Mouse (Mus musculus): ENCODE data around the gene Taf6l. TPM values are rescaled to one million over a fixed set of nuclear protein-coding genes. Genes with fewer than 3 reads are reported as not detected.

The Taf6l gene
- polyA plus RNA-seq, 1 experiment from 2014 or later, result 32.6 TPM

DNA sequence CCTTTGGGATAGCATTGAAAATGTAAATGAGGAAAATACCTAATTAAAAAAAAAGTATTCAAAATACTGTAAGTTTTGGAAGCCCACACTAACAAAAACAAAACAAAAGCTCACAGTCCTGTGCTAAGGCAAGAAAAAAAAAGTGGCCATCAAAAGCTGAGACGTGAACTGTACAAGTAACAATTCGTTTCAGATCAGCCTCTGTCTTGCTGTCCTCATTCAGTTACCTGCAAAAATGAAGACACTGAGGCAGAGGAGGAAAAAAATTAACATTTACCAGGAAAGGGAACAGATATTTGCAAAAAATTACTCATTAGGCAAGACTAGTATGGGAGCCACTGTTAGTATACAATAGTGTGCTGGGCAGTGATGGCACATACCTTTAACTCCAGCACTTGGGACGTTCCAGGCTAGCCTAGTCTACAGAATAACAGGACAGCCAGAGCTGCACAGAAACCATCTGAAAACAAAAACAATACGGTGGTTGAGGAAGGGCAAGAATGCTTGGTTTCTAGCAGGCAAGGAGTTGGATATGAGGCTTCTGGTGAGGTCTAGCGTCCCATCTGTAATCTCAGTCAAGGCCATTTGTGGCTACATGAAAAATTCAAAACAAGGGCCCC is 58.6 kb downstream of the Taf6l start:
- Histone ChIP-seq H3K9me3 (no peaks in the 10 kb centered on the region), H3K4me2 (no peak overlapping the region), H3K9ac (no peak overlapping the region), H3K27me3 (replicated peaks) (no peaks in the 10 kb centered on the region), H3K4me3 (no peak overlapping the region), H3K27ac (no peak overlapping the region), H3K36me3 (replicated peaks) (peaks cover 8% of the 10 kb centered on the region), H3K4me1 (peaks cover 15% of the 10 kb centered on the region)
- 24% methylated on average over 5 of the region's 5 CpGs for WGBS
- ATAC-seq (replicated peaks), result no peak

DNA sequence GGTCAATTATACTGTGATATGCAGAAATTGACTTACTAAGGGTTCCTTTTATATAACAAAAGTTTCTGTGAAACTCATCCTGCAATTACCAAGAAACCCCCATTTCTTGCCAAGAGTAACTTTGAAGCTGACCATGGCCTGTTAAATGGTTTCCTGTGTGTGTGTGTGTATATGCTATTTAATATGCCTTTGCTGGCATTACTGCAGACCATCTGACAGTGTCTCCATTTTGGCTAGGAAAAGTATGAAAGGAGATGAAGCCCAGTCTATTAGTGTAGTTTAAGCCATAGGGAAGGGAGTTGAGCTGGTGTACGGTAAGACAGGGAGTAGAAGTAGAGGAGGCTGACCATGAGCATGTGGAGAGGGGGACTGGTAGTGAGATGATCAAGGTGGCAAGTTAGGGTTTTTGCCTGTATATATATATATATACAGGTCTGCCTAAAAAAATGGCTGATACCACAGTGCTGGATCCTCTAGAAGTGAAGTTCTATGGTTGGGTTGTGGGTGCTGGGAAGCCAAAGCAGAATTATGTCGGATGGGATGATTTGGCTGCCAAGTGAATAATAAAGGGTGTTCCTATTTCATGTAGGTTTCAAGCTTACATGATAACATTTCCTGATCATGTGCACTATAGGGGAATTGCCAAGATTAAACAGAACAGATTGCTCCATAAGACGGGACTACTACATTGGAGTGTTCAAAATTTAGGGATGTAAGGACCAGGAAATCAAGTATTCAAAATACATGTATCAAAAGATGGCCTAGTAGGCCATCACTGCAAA is 59.4 kb downstream of the Taf6l start:
- Histone ChIP-seq H3K9me3 (no peaks in the 10 kb centered on the region), H3K27me3 (replicated peaks) (no peaks in the 10 kb centered on the region), H3K36me3 (replicated peaks) (peaks cover 8% of the 10 kb centered on the region), H3K27ac (no peak overlapping the region), H3K9ac (no peak overlapping the region), H3K4me3 (no peak overlapping the region), H3K4me2 (no peak overlapping the region), H3K4me1 (peaks cover 23% of the 10 kb centered on the region)
- WGBS, result 21% methylated on average over 3 of the region's 3 CpGs
- ATAC-seq (replicated peaks), result no peak

DNA sequence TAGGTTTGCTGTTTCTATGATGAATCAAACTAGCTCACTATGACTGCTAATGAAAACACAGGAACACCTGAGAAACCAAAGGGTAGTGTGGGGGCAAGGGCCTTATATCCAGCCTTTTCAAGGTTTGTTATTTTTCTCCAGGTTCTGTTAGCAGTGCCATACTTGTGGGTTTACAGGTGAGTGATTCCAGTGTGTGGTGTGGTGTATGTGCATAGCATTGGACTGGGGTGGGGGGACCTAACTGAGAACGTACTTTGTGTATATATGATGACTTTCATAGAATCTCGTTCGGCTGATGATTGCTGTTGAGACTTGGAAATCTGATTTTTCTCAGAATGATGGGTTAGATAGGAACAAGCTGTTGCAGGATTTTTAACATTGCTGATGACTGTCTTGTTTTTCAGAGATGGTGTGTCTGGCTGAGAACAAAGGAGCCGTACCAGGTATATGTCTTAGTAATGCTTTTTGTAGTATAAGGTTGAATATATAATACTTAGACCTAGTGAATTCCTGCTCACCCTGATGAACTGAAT is 61.1 kb downstream of the Taf6l start:
- no peak for ATAC-seq (replicated peaks)
- no peak overlapping the region for H3K27ac ChIP-seq
- WGBS, result 59% methylated on average over 4 of the region's 4 CpGs

More for the DNA sequence above, 61.1 kb downstream of the Taf6l start:
- Histone ChIP-seq H3K9ac (peak overlapping the region; percentile 91; the same call in 1 of the 2 replicates), H3K27me3 (replicated peaks) (no peaks in the 10 kb centered on the region), H3K4me2 (peak overlapping the region; percentile 69; the same call in 1 of the 2 replicates), H3K4me3 (peak overlapping the region; percentile 82; the same call in 1 of the 2 replicates), H3K36me3 (replicated peaks) (peaks cover 8% of the 10 kb centered on the region), H3K9me3 (no peaks in the 10 kb centered on the region), H3K4me1 (peaks cover 32% of the 10 kb centered on the region)

Small RNAs within 50 kb of the gene (microRNA-seq; reads per million reads assigned to microRNA genes)
- not detected for gene Mir6992

Other genes with a start within 250 kb of the Taf6l start
- gene Slc22a8, start 195.2 kb downstream of the Taf6l start, polyA plus RNA-seq (2015; fragmentation: Nextera tagmentation; extraction: Ambion mirVana), result 12.1 and 13.5 TPM in 2 replicates
- 15.3 and 19.7 TPM in 2 replicates for gene Slc22a6, start 168.4 kb downstream of the Taf6l start, polyA plus RNA-seq (2015; fragmentation: Nextera tagmentation; extraction: Ambion mirVana)
- 0.81 and 0.86 TPM in 2 replicates for gene Chrm1, start 122.6 kb downstream of the Taf6l start, polyA plus RNA-seq (2015; fragmentation: Nextera tagmentation; extraction: Ambion mirVana)
- 165 and 174 TPM in 2 replicates for gene Slc3a2, start 63.0 kb downstream of the Taf6l start, polyA plus RNA-seq (2015; fragmentation: Nextera tagmentation; extraction: Ambion mirVana)
- 100.0 and 103 TPM in 2 replicates for gene Wdr74, start 50.6 kb downstream of the Taf6l start, polyA plus RNA-seq (2015; fragmentation: Nextera tagmentation; extraction: Ambion mirVana)
- gene 1700092M07Rik, start 45.7 kb downstream of the Taf6l start, polyA plus RNA-seq (2015; fragmentation: Nextera tagmentation; extraction: Ambion mirVana), result 1.5 and 1.7 TPM in 2 replicates
- 121 and 123 TPM in 2 replicates for gene Stx5a, start 45.0 kb downstream of the Taf6l start, polyA plus RNA-seq (2015; fragmentation: Nextera tagmentation; extraction: Ambion mirVana)
- gene Nxf1, start 29.3 kb downstream of the Taf6l start, polyA plus RNA-seq (2015; fragmentation: Nextera tagmentation; extraction: Ambion mirVana), result 161 and 171 TPM in 2 replicates
- 212 and 213 TPM in 2 replicates for gene Tmem223, start 15.4 kb downstream of the Taf6l start, polyA plus RNA-seq (2015; fragmentation: Nextera tagmentation; extraction: Ambion mirVana)
- gene Tmem179b, start 11.9 kb downstream of the Taf6l start, polyA plus RNA-seq (2015; fragmentation: Nextera tagmentation; extraction: Ambion mirVana), result 27.1 and 31.8 TPM in 2 replicates
- 129 and 132 TPM in 2 replicates for gene Polr2g, start 12.2 kb upstream of the Taf6l start, polyA plus RNA-seq (2015; fragmentation: Nextera tagmentation; extraction: Ambion mirVana)
- 8.4 and 8.7 TPM in 2 replicates for gene Zbtb3, start 16.1 kb upstream of the Taf6l start, polyA plus RNA-seq (2015; fragmentation: Nextera tagmentation; extraction: Ambion mirVana)
- 59.8 and 60.4 TPM in 2 replicates for gene Ttc9c, start 32.9 kb upstream of the Taf6l start, polyA plus RNA-seq (2015; fragmentation: Nextera tagmentation; extraction: Ambion mirVana)
- 6.6 and 6.7 TPM in 2 replicates for gene Hnrnpul2, start 33.6 kb upstream of the Taf6l start, polyA plus RNA-seq (2015; fragmentation: Nextera tagmentation; extraction: Ambion mirVana)
- not detected in 2 replicates for gene AC129217.1, start 43.4 kb upstream of the Taf6l start, polyA plus RNA-seq (2015; fragmentation: Nextera tagmentation; extraction: Ambion mirVana)
- 100 and 105 TPM in 2 replicates for gene Bscl2, start 51.0 kb upstream of the Taf6l start, polyA plus RNA-seq (2015; fragmentation: Nextera tagmentation; extraction: Ambion mirVana)
- 479 and 483 TPM in 2 replicates for gene Gng3, start 52.8 kb upstream of the Taf6l start, polyA plus RNA-seq (2015; fragmentation: Nextera tagmentation; extraction: Ambion mirVana)
- 1.1 and 1.4 TPM in 2 replicates for gene Lrrn4cl, start 64.4 kb upstream of the Taf6l start, polyA plus RNA-seq (2015; fragmentation: Nextera tagmentation; extraction: Ambion mirVana)
- 138 and 142 TPM in 2 replicates for gene Ubxn1, start 85.1 kb upstream of the Taf6l start, polyA plus RNA-seq (2015; fragmentation: Nextera tagmentation; extraction: Ambion mirVana)
- 61.4 and 62.7 TPM in 2 replicates for gene Uqcc3, start 94.5 kb upstream of the Taf6l start, polyA plus RNA-seq (2015; fragmentation: Nextera tagmentation; extraction: Ambion mirVana)
- gene Lbhd1, start 97.3 kb upstream of the Taf6l start, polyA plus RNA-seq (2015; fragmentation: Nextera tagmentation; extraction: Ambion mirVana), result 36.5 and 37.7 TPM in 2 replicates
- gene Gm49403, start 97.5 kb upstream of the Taf6l start, polyA plus RNA-seq (2015; fragmentation: Nextera tagmentation; extraction: Ambion mirVana), result not detected in 2 replicates
- 40.2 and 44.3 TPM in 2 replicates for gene 1810009A15Rik, start 102.4 kb upstream of the Taf6l start, polyA plus RNA-seq (2015; fragmentation: Nextera tagmentation; extraction: Ambion mirVana)
- gene Gm49416, start 102.5 kb upstream of the Taf6l start, polyA plus RNA-seq (2015; fragmentation: Nextera tagmentation; extraction: Ambion mirVana), result not detected in 2 replicates
- 36.4 and 38.4 TPM in 2 replicates for gene Ints5, start 106.6 kb upstream of the Taf6l start, polyA plus RNA-seq (2015; fragmentation: Nextera tagmentation; extraction: Ambion mirVana)
- 88.8 and 90.7 TPM in 2 replicates for gene Ganab, start 111.7 kb upstream of the Taf6l start, polyA plus RNA-seq (2015; fragmentation: Nextera tagmentation; extraction: Ambion mirVana)
- gene B3gat3, start 134.0 kb upstream of the Taf6l start, polyA plus RNA-seq (2015; fragmentation: Nextera tagmentation; extraction: Ambion mirVana), result 96.1 and 96.6 TPM in 2 replicates
- 1.9 and 2.4 TPM in 2 replicates for gene Rom1, start 142.9 kb upstream of the Taf6l start, polyA plus RNA-seq (2015; fragmentation: Nextera tagmentation; extraction: Ambion mirVana)
- 10.5 and 13.4 TPM in 2 replicates for gene Eml3, start 143.1 kb upstream of the Taf6l start, polyA plus RNA-seq (2015; fragmentation: Nextera tagmentation; extraction: Ambion mirVana)
- gene Mta2, start 155.5 kb upstream of the Taf6l start, polyA plus RNA-seq (2015; fragmentation: Nextera tagmentation; extraction: Ambion mirVana), result 119 and 121 TPM in 2 replicates
- 27.5 and 30.5 TPM in 2 replicates for gene Tut1, start 167.4 kb upstream of the Taf6l start, polyA plus RNA-seq (2015; fragmentation: Nextera tagmentation; extraction: Ambion mirVana)
- 287 and 295 TPM in 2 replicates for gene Eef1g, start 180.6 kb upstream of the Taf6l start, polyA plus RNA-seq (2015; fragmentation: Nextera tagmentation; extraction: Ambion mirVana)
- gene Ahnak, start 202.9 kb upstream of the Taf6l start, polyA plus RNA-seq (2015; fragmentation: Nextera tagmentation; extraction: Ambion mirVana), result 4.9 and 5.9 TPM in 2 replicates

All from midbrain, embryonic 15.5 days (tissue).